Comparison of ENCODE assay signal across 9 mouse cellular contexts in genomic region chr12:117242181-117242580, GRCm38 (mm10).
DNase-seq lines count a peak whose midpoint lies in the region.
"Had no signal": no experiment of that assay in that cellular context is flagged by ENCODE, and none has a peak within 500 bp of the region (broad histone marks: within the 10 kb centered on the region; RNA-seq: fewer than 3 reads in every experiment).

No protein-coding gene starts in this region.

- peak; percentile 70 to 83 for DNase-seq in adrenal gland, adult (ENCODE audit: inconsistent age in 2 of 2, low spot score in 1 of 2)
- no peak for DNase-seq in adrenal gland, postnatal 4 days (ENCODE audit: low spot score in 2 of 2)
- DNase-seq in layer of hippocampus, adult 18-20 months (ENCODE audit: low spot score in 2 of 2), result peak; percentile 45 to 69
- DNase-seq in layer of hippocampus, postnatal 14 days (ENCODE audit: low spot score in 2 of 2), result no peak
- peak; percentile 31 to 37 for DNase-seq in heart, postnatal 14 days
- peak; percentile 67 for DNase-seq in lung, postnatal 36 days
- no peak for DNase-seq in embryo, embryonic 9.5 days (ENCODE audit: extremely low spot score)
- DNase-seq in gastrocnemius, postnatal 10 days, result no peak
- DNase-seq: cerebellum, adult 11 months had no signal

- intact Hi-C loops in heart, postnatal 14 days (cut with DNase I), result loop anchor here (5.0 kb wide), 1 partner anchor 55 kb away; no protein-coding TSS in a partner anchor

Comparison
In these comparisons a context has a peak if more than half of its experiments do, and no peak if none do; other contexts are left out.
1. DNase-seq: peak in adrenal gland, adult (2 of 2), layer of hippocampus, adult 18-20 months (2 of 2), heart, postnatal 14 days (2 of 2) and lung, postnatal 36 days (single experiment); none in adrenal gland, postnatal 4 days (0 of 2), layer of hippocampus, postnatal 14 days (0 of 2), embryo, embryonic 9.5 days (single experiment) and gastrocnemius, postnatal 10 days (single experiment).